Mouse (Mus musculus) MEL-GATA-1-ER (cell line): Measurements from ENCODE around the gene Arhgap19.
"Not testable (repeated sequence)": the region's sequence is repeated elsewhere in the genome, so short reads cannot be mapped to it uniquely, and the experiment has no call there.

Experiments used
- DNase-seq: peaks from one replicate; pipeline ENCODE4 v3.0.0-alpha.2; 2012; ENCODE audit warnings: low read depth; ENCODE audit errors: extremely low read depth

Gene Arhgap19

GRCm38 (mm10) chr19:41801742-41802369 lies at the start of gene Arhgap19:
Gene Arhgap19, minus strand, starts transcription at chr19:41802047.
- DNase-seq, result peak; percentile 100

GRCm38 (mm10) chr19:41850719-41851543 lies 49.1 kb upstream of the Arhgap19 start:
- peak; percentile 87 for DNase-seq

DNA sequence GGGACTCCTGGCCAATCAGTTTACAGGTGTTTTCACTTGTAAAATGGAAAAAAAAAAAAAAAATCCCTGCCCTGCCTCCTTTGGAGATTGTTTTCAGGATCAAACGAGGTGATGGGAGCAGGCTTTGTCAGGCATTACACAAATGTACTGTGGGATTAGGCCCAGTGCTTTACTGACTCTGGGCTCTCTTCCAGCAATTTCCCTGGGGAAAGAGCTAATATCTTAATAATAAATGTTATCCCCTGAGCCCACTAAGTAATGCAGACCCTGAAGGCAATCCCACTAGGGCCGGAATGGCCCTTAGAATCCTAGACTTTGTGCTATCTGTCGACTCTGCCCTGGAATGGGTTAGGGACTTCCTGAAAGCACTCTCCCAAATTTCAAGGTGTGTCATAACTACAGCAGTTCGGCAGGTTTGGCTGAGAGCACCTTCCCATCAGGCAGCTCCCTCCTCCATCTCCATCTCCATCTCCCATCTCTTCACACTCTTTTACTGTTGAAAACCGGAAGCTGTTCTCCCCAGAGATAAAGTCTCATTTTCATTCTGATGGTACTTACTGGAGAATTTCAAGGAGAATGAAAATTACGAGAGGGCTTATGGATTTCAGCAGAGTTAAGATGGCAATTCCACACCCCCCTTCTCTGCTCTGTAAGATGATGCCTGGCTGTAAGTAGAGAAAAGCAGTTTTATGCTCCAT lies 48.3 kb upstream of the Arhgap19 start:
- no peak for DNase-seq

DNA sequence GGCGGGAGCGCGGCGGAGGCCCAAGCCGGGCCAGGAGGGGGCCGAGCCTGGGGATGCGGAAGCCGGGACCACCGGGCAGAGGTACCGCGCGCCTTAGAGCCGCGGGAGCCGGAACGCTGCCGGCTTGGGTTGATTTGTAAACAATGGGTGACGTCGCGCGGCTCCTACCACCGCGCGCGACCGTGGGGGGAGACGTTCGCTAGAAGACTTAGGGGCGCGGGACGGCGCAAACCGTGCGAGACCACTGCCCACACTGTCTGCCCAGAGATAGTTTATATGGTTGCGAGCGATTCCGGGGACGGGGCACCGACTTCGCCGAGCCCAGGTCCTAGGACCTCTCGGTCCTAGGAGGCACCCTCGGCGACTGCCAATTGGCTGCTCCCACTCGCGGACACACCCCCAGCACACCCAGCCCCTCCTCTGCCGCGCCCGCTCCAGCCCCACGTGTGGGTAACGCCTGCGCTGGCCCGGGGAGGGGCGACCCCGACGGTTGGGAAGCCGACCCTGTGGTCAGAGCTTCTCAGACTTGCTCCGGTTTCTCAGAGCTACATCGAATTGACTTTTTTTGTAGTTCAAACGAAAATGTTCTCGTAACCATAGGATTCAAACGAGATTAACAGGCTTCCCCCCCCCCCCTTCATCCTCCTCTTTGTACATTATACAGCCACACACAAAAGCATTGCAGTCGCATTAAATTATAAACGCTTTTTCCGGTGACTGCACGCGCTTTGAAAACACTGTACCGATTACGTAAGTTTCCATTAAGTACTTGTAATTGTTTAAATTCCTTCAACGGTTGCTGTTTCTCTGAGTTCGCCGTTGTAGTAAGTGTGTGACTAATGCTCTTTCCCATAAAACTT lies 46.4 kb upstream of the Arhgap19 start, which contains the start of gene Frat2:
Gene Frat2 (minus strand): TSS at position 141 of the 860 bp plus-strand sequence.
- DNase-seq, result peak; percentile 91

- DNase-seq, result not testable (repeated sequence)
Observed at GRCm38 (mm10) chr19:41847614-41847991, 45.8 kb upstream of the Arhgap19 start.

- no peak for DNase-seq
Observed at GRCm38 (mm10) chr19:41847091-41847581, 45.3 kb upstream of the Arhgap19 start.

GRCm38 (mm10) chr19:41846366-41847090 lies 44.7 kb upstream of the Arhgap19 start:
- no peak for DNase-seq

DNA sequence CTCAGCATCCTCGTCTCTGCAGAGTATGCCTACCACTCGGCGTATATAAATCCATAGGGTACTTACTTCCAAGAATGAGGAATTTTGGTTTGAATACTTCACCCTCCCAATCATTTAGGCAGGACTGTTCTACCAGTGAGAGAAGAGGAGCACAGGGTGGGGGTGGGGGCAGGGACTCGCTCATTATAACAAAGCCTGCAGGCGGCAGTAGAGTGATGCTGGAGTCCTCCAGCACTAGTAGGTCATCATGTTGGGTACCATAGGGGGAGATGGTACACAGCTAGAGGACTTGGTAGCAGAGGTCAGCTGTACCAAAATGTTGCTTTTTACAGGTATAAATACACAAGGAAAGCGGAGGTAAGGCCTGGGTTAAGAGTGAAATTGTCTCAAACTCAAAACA lies 42.5 kb upstream of the Arhgap19 start:
- DNase-seq, result no peak

- DNase-seq, result no peak
Observed at GRCm38 (mm10) chr19:41842706-41843105, 40.9 kb upstream of the Arhgap19 start.

- DNase-seq, result no peak
Observed at GRCm38 (mm10) chr19:41842196-41842595, 40.3 kb upstream of the Arhgap19 start.

DNA sequence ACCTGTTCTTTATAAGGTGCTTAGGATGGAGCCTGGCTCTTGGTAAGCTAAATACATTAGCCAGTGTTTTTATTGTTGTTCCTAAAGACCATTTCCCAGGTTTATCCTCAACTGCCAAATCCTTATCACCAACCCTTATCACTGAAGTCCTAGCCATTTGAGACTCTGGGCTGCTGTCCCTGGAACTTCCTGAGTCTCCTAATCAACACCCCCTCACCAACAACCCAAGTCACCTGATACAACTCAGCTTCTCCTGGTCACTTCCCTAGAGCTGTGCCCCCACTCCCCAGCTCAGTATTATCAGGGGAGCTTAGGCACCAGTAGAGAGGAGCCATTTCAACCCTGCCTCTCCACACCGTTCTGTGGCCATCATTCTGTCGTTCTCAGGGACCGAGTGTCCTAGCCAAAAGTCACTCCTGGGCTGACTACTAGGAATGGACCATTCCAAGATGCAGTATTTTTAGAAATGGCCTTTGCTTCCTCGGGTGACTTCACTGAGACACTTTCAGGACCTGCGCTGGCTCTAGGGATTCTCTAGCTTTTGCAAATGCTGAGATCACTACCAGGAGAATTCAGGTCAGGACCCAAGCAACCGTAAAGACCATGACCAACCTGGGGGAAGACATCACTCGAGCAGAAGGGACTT lies 39.4 kb upstream of the Arhgap19 start:
- no peak for DNase-seq

DNA sequence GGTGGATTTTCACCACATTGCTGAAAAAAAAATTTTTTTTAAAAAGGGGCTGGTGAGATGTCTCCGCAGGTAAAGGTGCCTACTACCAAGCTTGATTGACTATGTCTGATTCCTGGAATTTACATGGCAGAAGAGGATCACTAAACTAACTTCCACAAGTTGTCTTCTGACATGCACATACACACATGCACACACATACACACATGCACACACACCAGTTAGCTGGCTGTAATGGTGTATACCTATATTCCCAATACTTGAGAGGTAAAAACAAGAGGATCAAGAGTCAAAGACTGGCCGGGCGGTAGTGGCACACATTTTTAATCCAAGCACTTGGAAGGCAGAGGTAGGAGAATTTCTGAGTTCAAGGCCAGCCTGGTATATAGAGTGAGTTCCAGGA lies 37.8 kb upstream of the Arhgap19 start:
- DNase-seq, result no peak

DNA sequence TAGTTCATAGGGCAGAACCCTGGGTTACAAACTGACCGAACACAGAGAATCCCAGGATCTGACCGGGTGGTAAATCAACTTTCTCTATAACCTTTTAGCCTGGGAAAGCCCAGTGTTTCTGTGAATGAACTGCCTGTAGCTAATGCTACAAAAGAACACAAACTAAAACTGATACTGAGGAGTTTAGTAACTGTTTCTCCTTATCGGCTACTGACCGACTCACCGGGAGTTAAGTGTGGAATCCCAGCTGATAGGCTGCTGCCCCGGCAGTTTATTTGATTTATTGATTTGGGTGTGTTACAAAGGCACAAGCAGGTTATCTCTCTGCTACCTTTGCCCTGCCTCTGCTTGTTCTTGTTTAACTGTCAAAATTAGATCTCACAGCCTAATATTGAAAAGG lies 37.0 kb upstream of the Arhgap19 start:
- DNase-seq, result no peak

- peak; percentile 90 for DNase-seq
Observed at GRCm38 (mm10) chr19:41837917-41838261, 36.0 kb upstream of the Arhgap19 start.

- DNase-seq, result no peak
Observed at GRCm38 (mm10) chr19:41837194-41837916, 35.5 kb upstream of the Arhgap19 start.

DNA sequence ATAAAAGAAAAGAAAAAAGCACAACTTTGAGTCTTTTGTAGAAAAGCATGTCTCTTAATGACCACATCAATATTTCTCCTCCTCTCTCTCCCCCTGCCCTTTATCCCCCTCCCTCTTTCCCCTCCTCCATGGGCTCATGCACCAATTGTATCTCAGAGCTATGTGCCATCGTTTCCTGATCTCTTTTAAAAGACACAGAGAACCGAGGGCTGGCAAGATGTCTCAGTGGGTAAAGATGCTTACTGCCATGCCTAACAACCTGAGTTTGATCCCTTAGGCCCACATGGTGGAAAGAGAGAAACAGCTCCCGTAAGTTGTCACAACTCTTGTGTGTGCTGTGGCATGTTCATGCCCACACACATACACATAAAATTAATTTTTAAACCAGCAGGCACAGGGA lies 34.9 kb upstream of the Arhgap19 start:
- no peak for DNase-seq

DNA sequence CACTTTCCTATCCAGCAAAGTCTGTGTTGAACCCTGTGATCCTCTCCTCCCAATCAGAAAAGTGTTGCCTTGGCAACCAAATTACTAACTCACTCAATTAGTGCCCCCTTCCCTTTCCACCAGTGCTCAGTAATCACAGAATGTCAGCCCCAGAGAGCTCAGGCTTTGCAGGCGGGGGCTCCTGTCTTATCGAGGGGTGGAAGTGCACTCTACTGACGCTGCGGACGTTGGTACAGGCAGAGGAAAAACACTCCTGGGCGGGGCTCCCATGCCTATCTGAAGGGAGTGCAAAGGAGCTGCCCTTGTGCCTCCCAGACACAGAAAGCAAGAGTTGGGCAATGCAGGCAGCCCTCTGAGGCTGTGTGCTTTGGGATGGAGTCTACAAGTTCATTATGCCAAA lies 34.0 kb upstream of the Arhgap19 start:
- peak; percentile 97 for DNase-seq

- DNase-seq, result no peak
Observed at GRCm38 (mm10) chr19:41835407-41835806, 33.6 kb upstream of the Arhgap19 start.

- no peak for DNase-seq
Observed at GRCm38 (mm10) chr19:41832501-41833201, 30.8 kb upstream of the Arhgap19 start.
